Mouse (Mus musculus) brain, embryonic 14.5 days (tissue): ENCODE measurements at regions not wholly inside any gene's neighbourhood (a gene's known extent, or its start where the extent isn't known, plus 50 kb on each side); places are given as distances from the start of the nearest gene placed in this dataset.

Experiments used
- CTCF ChIP-seq: fragments of 200-500 bp; IDR thresholded peaks from 2 replicates; pipeline ENCODE4 v1.5.1; 2012; ENCODE audit warnings: inconsistent platforms, mild to moderate bottlenecking, moderate library complexity, borderline replicate concordance; ENCODE audit not compliant: insufficient read depth, insufficient read length; ENCODE audit errors: extremely low read depth
- POLR2A ChIP-seq: fragments of 200-500 bp; IDR thresholded peaks from 2 replicates; pipeline ENCODE4 v1.6.1; 2012; ENCODE audit warnings: mild to moderate bottlenecking, inconsistent platforms, borderline replicate concordance; ENCODE audit not compliant: poor library complexity, insufficient read depth, insufficient read length, severe bottlenecking; ENCODE audit errors: extremely low read depth

DNA sequence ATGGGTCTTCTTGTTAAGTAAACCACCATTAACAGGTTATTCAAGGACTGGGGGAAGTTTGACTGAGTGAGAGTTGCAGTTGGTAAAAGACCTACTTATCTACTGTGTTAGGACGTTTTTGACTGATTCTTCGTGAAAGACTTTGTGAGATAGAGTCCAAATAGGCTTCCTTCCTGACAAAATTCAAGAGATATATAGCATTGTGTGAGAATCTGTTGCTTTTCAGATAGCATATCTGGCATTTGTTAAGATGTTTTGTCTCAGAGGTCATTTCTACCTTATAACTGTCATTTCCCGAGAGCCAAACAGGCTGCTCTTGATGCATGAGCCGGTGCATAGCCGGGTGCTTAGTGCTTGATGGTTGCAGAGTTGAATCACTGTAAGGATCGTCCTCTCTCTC, 214.8 kb downstream of the Pten start:
- TF ChIP-seq CTCF (no peak), POLR2A (no peak)
